Mouse (Mus musculus): ENCODE measurements around the gene Rhd. TPM values are rescaled to one million over a fixed set of nuclear protein-coding genes. Genes with fewer than 3 reads are reported as not detected.
A peak's percentile ranks its signal among the peaks of the same experiment; 100 is the strongest.

Rhd gene
- polyA plus RNA-seq, 1 experiment = 147 TPM

DNA sequence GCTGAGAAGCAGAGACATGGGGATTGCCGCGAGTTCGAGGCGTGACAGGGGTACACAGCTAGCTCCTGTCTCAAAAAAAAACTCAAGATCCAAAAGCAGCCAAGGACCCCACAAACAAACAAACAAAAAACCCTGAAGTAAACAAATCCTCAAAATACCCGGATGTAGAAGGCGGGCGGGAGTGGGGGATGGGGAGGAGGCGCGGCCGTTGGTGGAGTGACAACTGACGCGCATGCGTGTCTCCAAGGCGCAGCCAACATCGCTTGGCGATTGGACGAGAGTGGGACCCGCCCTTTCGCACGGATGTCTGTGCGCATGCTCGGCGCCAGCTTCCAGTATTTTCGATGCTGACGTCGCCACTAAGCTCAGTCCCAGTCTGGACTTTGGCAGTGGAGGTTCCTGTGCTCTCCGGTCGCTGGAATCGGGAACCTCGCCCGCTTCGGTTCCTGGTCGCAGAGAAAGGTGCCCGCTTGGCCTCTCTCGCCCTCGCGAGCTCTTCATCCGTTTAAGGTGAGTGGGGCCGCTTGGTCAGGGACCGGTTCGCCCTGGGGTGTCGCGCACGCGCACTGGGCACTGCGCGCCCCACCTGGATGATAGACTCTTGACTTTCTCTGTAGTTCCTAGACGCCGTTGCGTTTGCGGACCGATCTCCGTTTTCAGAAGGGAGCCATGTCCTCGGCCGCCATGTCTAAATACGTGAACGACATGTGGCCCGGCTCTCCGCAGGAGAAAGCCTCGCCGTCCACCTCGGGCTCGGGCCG lies 59.1 kb downstream of the Rhd start, which contains the start of gene Rsrp1:
Gene Rsrp1, plus strand, starts transcription at position 335 of the 761 bp plus-strand sequence.
- TF ChIP-seq CTCF (IDR thresholded peaks at IDR 0.05; ENCODE audit: control insufficient read depth, insufficient read depth, low read length) (no peak; the same call in 1 of the 2 replicates), POLR2A (IDR thresholded peaks at IDR 0.05; ENCODE audit: borderline replicate concordance, control insufficient read depth, low read depth, low read length) (peak; percentile 100)
- peak within 1 kb of the TSS; percentile 97 for H3K27ac ChIP-seq (ENCODE audit: control insufficient read depth, insufficient read depth, low read depth, low read length, poor library complexity)
- peak within 1 kb of the TSS; percentile 97 for H3K4me3 ChIP-seq (replicated peaks; ENCODE audit: control insufficient read depth, low read depth, low read length)
- H3K4me1 ChIP-seq (ENCODE audit: control insufficient read depth, insufficient read depth, low read length) = peaks cover 4% of the 10 kb centered on the region
- WGBS = under 1% methylated on average over 64 of the region's 64 CpGs

DNA sequence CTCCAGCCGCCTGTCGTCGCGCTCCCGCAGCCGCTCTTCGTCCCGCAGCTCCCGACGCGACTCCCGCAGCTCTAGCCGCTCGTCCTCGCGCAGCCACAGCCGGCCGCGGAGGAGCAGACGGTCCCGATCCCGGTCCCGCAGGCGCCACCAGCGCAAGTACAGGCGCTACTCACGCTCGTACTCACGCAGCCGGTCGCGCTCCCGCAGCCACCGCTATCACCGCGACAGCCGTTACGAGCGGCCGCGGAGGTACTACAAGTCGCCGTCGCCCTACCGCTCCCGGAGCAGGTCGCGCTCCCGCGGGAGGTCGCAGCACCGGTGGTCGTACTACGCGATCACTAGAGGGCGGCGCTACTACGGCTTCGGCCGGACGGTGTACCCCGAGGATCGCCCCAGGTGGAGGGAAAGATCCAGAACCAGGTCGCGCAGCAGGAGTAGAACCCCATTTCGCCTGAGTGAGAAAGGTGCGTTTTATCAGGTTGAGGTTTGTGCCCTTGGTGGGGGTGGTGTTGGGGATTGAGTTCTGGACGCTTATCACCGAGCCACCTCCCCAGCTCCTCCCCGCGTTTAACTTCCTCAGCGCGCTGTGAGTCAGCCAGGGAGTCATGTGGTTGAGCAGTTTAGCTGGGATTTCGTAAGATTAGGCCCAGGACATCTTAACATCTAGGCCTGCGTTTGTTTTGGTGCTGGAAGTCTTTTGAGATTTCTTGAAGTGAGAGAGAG lies 59.8 kb downstream of the Rhd start:
- Histone ChIP-seq H3K4me3 (replicated peaks; ENCODE audit: control insufficient read depth, low read depth, low read length) (peak overlapping the region; percentile 97), H3K27ac (ENCODE audit: control insufficient read depth, insufficient read depth, low read depth, low read length, poor library complexity) (peak overlapping the region; percentile 97), H3K4me1 (ENCODE audit: control insufficient read depth, insufficient read depth, low read length) (peaks cover 4% of the 10 kb centered on the region)
- under 1% methylated on average over 75 of the region's 75 CpGs for WGBS
- TF ChIP-seq POLR2A (IDR thresholded peaks at IDR 0.05; ENCODE audit: borderline replicate concordance, control insufficient read depth, low read depth, low read length) = 0 out of 2 replicates have a peak, but pooled peaks have one; percentile 8
- peak; percentile 6; the same call in 1 of the 2 replicates for TF ChIP-seq CTCF (IDR thresholded peaks at IDR 0.05; ENCODE audit: control insufficient read depth, insufficient read depth, low read length)

DNA sequence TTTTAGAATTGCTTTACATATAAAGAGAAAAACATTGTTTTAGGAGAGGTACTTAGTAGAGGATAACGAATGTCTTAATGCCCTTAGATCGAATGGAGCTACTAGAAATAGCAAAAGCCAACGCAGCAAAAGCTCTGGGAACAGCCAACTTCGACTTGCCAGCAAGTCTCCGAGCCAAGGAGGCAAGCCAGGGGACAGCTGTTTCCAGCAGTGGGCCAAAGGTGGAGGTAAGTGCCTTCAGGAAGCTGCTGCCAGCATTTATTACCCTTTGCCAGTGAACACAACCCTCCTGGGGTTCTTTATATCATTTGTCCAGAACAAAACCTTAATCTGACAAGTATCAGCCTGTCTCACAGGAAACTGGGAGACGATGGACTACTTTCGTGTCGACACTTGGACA lies 60.9 kb downstream of the Rhd start:
- peak overlapping the region; percentile 68 for H3K4me3 ChIP-seq (replicated peaks; ENCODE audit: control insufficient read depth, low read depth, low read length)
- H3K4me1 ChIP-seq (ENCODE audit: control insufficient read depth, insufficient read depth, low read length) = peaks cover 5% of the 10 kb centered on the region
- H3K27ac ChIP-seq (ENCODE audit: control insufficient read depth, insufficient read depth, low read depth, low read length, poor library complexity) = no peak overlapping the region
- no peak for TF ChIP-seq POLR2A (IDR thresholded peaks at IDR 0.05; ENCODE audit: borderline replicate concordance, control insufficient read depth, low read depth, low read length)
- no peak for TF ChIP-seq CTCF (IDR thresholded peaks at IDR 0.05; ENCODE audit: control insufficient read depth, insufficient read depth, low read length)
- 12% methylated on average over 8 of the region's 8 CpGs for WGBS

DNA sequence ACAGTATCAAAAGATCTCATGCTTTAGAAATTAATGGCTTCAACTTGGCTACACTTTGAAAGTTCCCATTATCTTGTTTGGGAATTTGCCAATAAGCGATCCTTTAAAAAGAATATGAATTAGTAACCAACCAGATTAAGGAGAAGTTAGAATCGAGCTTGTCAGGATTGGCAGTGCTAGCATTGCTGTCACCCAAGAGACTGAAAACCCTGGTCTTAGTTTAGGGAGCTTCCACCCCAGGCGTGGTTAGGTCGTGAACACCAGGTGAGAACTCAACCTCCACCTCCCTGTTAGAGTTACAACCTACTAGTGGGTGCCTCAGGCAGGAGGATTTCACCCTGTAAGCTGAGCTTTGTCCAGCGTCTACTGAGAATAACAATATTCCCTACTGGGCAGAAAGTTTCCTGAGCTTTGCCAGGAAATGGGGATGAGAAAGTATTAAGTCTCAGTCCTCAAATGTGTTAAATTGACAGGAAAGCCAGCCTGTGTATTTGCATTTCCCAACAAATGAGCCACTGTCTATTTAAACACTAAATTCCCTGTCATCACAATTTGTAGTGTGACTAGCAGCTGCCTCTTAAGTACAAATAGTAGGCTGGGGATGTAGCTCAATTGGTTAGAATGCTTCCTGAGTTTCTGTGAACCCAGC lies 63.6 kb downstream of the Rhd start:
- WGBS = 57% methylated on average over 5 of the region's 5 CpGs
- Histone ChIP-seq H3K4me1 (ENCODE audit: control insufficient read depth, insufficient read depth, low read length) (peaks cover 3% of the 10 kb centered on the region; the same call in 1 of the 2 replicates), H3K4me3 (replicated peaks; ENCODE audit: control insufficient read depth, low read depth, low read length) (no peak overlapping the region), H3K27ac (ENCODE audit: control insufficient read depth, insufficient read depth, low read depth, low read length, poor library complexity) (no peak overlapping the region)
- TF ChIP-seq CTCF (IDR thresholded peaks at IDR 0.05; ENCODE audit: control insufficient read depth, insufficient read depth, low read length) = no peak
- TF ChIP-seq POLR2A (IDR thresholded peaks at IDR 0.05; ENCODE audit: borderline replicate concordance, control insufficient read depth, low read depth, low read length) = no peak

DNA sequence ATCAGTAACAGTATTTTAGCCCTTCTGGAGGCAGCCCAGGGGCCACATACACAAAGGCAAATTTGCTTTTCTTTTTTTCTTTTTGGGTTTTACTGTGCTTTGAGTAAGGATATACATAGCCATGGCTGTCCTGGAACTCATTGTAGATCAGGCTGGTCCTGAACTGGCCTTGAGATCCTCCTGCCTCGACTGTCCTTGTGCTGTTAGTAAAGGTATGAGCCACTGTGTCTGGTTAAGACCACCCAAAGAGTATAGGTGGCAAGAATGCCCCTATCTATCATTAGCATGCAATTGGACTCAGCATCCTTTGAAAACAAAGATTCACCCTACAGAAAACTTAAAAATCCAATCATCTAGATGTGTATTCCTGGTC lies 64.1 kb downstream of the Rhd start:
- WGBS = 71% methylated on average over 1 of the region's 1 CpGs
- no peak overlapping the region for H3K27ac ChIP-seq (ENCODE audit: control insufficient read depth, insufficient read depth, low read depth, low read length, poor library complexity)
- TF ChIP-seq CTCF (IDR thresholded peaks at IDR 0.05; ENCODE audit: control insufficient read depth, insufficient read depth, low read length) (no peak), POLR2A (IDR thresholded peaks at IDR 0.05; ENCODE audit: borderline replicate concordance, control insufficient read depth, low read depth, low read length) (no peak)
- peaks cover 3% of the 10 kb centered on the region; the same call in 1 of the 2 replicates for H3K4me1 ChIP-seq (ENCODE audit: control insufficient read depth, insufficient read depth, low read length)
- no peak overlapping the region for H3K4me3 ChIP-seq (replicated peaks; ENCODE audit: control insufficient read depth, low read depth, low read length)

DNA sequence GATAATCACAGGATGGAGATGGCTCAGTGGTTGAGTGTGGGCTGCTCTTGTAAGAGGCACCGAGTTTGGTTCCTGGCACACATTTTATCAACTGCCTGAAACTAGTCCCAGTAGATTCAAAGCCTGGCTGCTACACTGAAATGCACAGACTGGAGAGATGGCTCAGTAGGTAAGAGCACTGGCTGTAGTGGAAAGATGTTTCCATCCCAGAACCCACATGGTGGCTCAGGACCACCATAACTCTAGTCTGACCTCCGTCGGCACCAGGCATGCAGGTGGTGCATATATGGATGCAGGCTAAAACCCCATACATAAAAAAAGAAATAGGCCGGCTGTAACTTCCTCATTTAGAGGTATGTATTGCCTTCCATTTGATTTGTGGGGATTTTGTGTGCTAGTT lies 65.2 kb downstream of the Rhd start:
- Histone ChIP-seq H3K4me3 (replicated peaks; ENCODE audit: control insufficient read depth, low read depth, low read length) (no peak overlapping the region), H3K4me1 (ENCODE audit: control insufficient read depth, insufficient read depth, low read length) (peaks cover 3% of the 10 kb centered on the region; the same call in 1 of the 2 replicates), H3K27ac (ENCODE audit: control insufficient read depth, insufficient read depth, low read depth, low read length, poor library complexity) (peak overlapping the region; percentile 36; the same call in 1 of the 2 replicates)
- WGBS = 6% methylated on average over 4 of the region's 4 CpGs
- TF ChIP-seq CTCF (IDR thresholded peaks at IDR 0.05; ENCODE audit: control insufficient read depth, insufficient read depth, low read length) (no peak), POLR2A (IDR thresholded peaks at IDR 0.05; ENCODE audit: borderline replicate concordance, control insufficient read depth, low read depth, low read length) (no peak)

GRCm38 (mm10) chr4:134930190-134930589 lies 65.9 kb downstream of the Rhd start:
- peaks cover 3% of the 10 kb centered on the region; the same call in 1 of the 2 replicates for H3K4me1 ChIP-seq (ENCODE audit: control insufficient read depth, insufficient read depth, low read length)
- H3K27ac ChIP-seq (ENCODE audit: control insufficient read depth, insufficient read depth, low read depth, low read length, poor library complexity) = peak overlapping the region; percentile 57; the same call in 1 of the 2 replicates
- no peak for TF ChIP-seq POLR2A (IDR thresholded peaks at IDR 0.05; ENCODE audit: borderline replicate concordance, control insufficient read depth, low read depth, low read length)
- no peak for TF ChIP-seq CTCF (IDR thresholded peaks at IDR 0.05; ENCODE audit: control insufficient read depth, insufficient read depth, low read length)
- peak overlapping the region; percentile 57 for H3K4me3 ChIP-seq (replicated peaks; ENCODE audit: control insufficient read depth, low read depth, low read length)
- WGBS = 20% methylated on average over 9 of the region's 9 CpGs

All from bone marrow, adult 2 months (tissue).